Mouse (Mus musculus) hindbrain, embryonic 10.5 days (tissue): Measurements from ENCODE around the gene Olfr715. TPM values are rescaled to one million over a fixed set of nuclear protein-coding genes. Genes with fewer than 3 reads are reported as not detected.
"Not testable (repeated sequence)": the region's sequence is repeated elsewhere in the genome, so short reads cannot be mapped to it uniquely, and the experiment has no call there.

Experiments
- DNase-seq: peaks from one replicate; pipeline ENCODE4 v3.0.0-alpha.2; 2017; ENCODE audit warnings: low spot score
- H3K27ac ChIP-seq: fragments of 300-500 bp; sonication (generic); 2 replicates; pipeline ENCODE4 v1.5.1; 2016; ENCODE audit warnings: mild to moderate bottlenecking, moderate library complexity
- H3K27me3 ChIP-seq: fragments of 300-500 bp; sonication (generic); 2 replicates; pipeline ENCODE4 v1.6.1; 2016; ENCODE audit warnings: mild to moderate bottlenecking; ENCODE audit not compliant: poor library complexity, insufficient read depth, severe bottlenecking
- H3K36me3 ChIP-seq: fragments of 300-500 bp; sonication (generic); 2 replicates; pipeline ENCODE4 v1.6.1; 2016; ENCODE audit warnings: mild to moderate bottlenecking, moderate library complexity
- H3K4me1 ChIP-seq: fragments of 300-500 bp; sonication (generic); replicated peaks from 2 replicates; pipeline ENCODE4 v1.6.1; 2016; ENCODE audit warnings: mild to moderate bottlenecking
- H3K4me3 ChIP-seq: fragments of 300-500 bp; sonication (generic); 2 replicates; pipeline ENCODE4 v1.5.1; 2016; ENCODE audit warnings: mild to moderate bottlenecking, moderate library complexity
- H3K9me3 ChIP-seq: fragments of 300-500 bp; sonication (generic); 2 replicates; pipeline ENCODE4 v1.6.1; 2016; ENCODE audit warnings: mild to moderate bottlenecking, moderate library complexity
- WGBS: fragments of 180-500 bp; shearing (Covaris S2); methylation state at CpG from one replicate; pipeline ENCODE4 v1.1.7; 2016; 5-methylcytosine and 5-hydroxymethylcytosine counted together
- polyA plus RNA-seq: library from polyadenylated mRNA; unstranded; fragments of >200 nt; fragmentation: Nextera tagmentation; extraction: Ambion mirVana; gene quantifications from 2 replicates; pipeline ENCODE4 v1.2.1, GENCODE M21; 2016

Olfr715 gene
- not detected in 2 replicates for polyA plus RNA-seq

DNA sequence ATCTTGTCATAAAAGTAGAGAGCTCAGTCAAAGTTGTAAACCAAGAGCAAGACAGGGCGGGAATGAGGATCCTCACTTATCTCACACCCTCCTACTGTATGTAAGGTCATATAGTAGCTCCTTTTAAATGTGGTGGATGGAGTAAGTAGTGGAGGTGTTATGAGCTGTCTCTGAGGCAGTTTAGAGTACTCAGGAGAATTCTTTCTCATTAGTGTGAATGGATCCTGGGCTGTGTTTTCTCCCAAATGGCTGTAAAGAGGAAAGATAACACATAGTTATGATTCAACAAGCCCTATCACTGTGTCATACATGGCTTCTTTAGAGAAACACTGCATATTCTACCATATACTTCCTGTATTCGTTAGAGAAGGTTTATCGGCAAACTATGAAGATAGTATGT, at the start of gene Olfr715:
Gene Olfr715 (minus strand): TSS at position 101 of the 400 bp plus-strand sequence.
- H3K36me3 ChIP-seq, H3K4me1 ChIP-seq, H3K4me3 ChIP-seq, H3K9me3 ChIP-seq, H3K27me3 ChIP-seq, H3K27ac ChIP-seq, DNase-seq: not testable (repeated sequence)
- WGBS: 90% methylated on average over 3 of the region's 3 CpGs

DNA sequence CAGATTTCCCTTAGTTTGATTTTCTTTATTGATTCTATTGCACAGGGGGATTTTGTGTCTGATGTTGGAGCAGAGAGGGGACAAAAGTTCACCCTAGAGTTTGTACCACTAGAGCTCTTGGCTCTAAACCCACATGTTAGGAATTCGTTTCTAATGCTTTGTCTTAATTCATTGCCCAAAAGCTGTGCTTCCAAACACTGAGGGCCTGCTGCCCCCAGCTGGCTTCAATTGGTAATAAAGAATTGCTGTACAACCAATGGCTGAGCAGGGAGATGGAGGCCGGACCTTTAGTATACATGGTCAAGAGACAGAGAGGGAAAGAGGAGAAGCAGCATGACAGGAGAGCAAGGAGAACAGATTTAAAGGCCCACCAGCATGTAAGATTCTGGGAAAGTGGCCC, 49.5 kb upstream of the Olfr715 start:
- Histone ChIP-seq H3K9me3 (no peaks in the 10 kb centered on the region), H3K36me3 (no peaks in the 10 kb centered on the region), H3K4me1 (no peaks in the 10 kb centered on the region), H3K27me3 (no peaks in the 10 kb centered on the region), H3K4me3 (no peak overlapping the region), H3K27ac (no peak overlapping the region)
- WGBS: 61% methylated on average over 2 of the region's 2 CpGs
- no peak for DNase-seq

- WGBS: 82% methylated on average over 10 of the region's 10 CpGs
- H3K9me3 ChIP-seq: no peaks in the 10 kb centered on the region
- no peak within 1 kb of the TSS for H3K27ac ChIP-seq
- H3K4me3 ChIP-seq: no peak within 1 kb of the TSS
- no peaks in the 10 kb centered on the region for H3K4me1 ChIP-seq
- H3K27me3 ChIP-seq: no peaks in the 10 kb centered on the region
- DNase-seq: no peak
- no peaks in the 10 kb centered on the region for H3K36me3 ChIP-seq
These were observed 35.8 kb upstream of the Olfr715 start, which contains the start of gene Nlrp14 for GRCm38 (mm10) chr7:107166690-107167089. Gene Nlrp14, plus strand, starts transcription at chr7:107166990.

GRCm38 (mm10) chr7:107138027-107138426, 7.1 kb upstream of the Olfr715 start, which contains the start of gene Olfr716:
Gene Olfr716, plus strand, starts transcription at chr7:107138327.
- not testable (repeated sequence) for H3K27me3 ChIP-seq, H3K9me3 ChIP-seq, H3K4me1 ChIP-seq, DNase-seq, H3K4me3 ChIP-seq, H3K36me3 ChIP-seq, H3K27ac ChIP-seq
- 76% methylated on average over 2 of the region's 2 CpGs for WGBS

- not testable (repeated sequence) for H3K4me1 ChIP-seq
- 87% methylated on average over 2 of the region's 2 CpGs for WGBS
These were observed 20.6 kb downstream of the Olfr715 start, which contains the start of gene Olfr715b for GRCm38 (mm10) chr7:107110269-107110668. Gene Olfr715b, minus strand, starts transcription at chr7:107110369.

DNA sequence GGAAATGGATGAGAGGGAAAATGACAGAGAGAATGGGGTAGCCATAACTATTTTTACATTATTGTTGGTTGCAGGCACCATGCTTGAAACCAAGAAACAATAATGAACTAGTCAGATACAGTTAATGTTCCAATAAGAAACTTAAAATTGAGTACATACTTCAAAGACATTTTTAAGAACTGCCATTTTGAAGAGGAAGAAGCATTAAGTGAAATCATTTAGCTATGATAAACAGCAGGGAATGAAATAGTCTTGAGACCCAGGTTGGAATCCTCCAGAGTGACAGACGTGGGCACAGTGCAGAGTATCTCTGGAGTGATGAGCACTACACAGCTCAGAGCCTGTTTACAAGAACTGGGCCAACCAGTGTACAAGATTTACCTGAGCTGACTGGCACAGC, 38.0 kb downstream of the Olfr715 start, which contains the start of gene Olfr17:
Gene Olfr17 (plus strand): TSS at position 301 of the 400 bp plus-strand sequence.
- Histone ChIP-seq H3K4me1 (no peaks in the 10 kb centered on the region), H3K27me3 (no peaks in the 10 kb centered on the region), H3K27ac (no peak within 1 kb of the TSS), H3K36me3 (no peaks in the 10 kb centered on the region), H3K4me3 (no peak within 1 kb of the TSS), H3K9me3 (no peaks in the 10 kb centered on the region)
- WGBS: 71% methylated on average over 1 of the region's 1 CpGs
- DNase-seq: no peak

More at GRCm38 (mm10) chr7:107110269-107110668, 20.6 kb downstream of the Olfr715 start, which contains the start of gene Olfr715b:
- H3K36me3 ChIP-seq, DNase-seq, H3K27me3 ChIP-seq, H3K9me3 ChIP-seq, H3K4me3 ChIP-seq, H3K27ac ChIP-seq: not testable (repeated sequence)

Other genes with a start within 250 kb of the Olfr715 start
- gene Olfr706, start 242.9 kb downstream of the Olfr715 start, polyA plus RNA-seq: not detected in 2 replicates
- not detected in 2 replicates for gene Olfr707, start 229.8 kb downstream of the Olfr715 start, polyA plus RNA-seq
- gene Olfr1532-ps1, start 223.1 kb downstream of the Olfr715 start, polyA plus RNA-seq: not detected in 2 replicates
- not detected in 2 replicates for gene Olfr709-ps1, start 198.9 kb downstream of the Olfr715 start, polyA plus RNA-seq
- not detected in 2 replicates for gene Olfr710, start 182.8 kb downstream of the Olfr715 start, polyA plus RNA-seq
- gene Olfr6, start 167.1 kb downstream of the Olfr715 start, polyA plus RNA-seq: not detected in 2 replicates
- gene Olfr711, start 155.6 kb downstream of the Olfr715 start, polyA plus RNA-seq: not detected in 2 replicates
- gene Olfr2, start 125.0 kb downstream of the Olfr715 start, polyA plus RNA-seq: not detected in 2 replicates
- not detected in 2 replicates for gene Olfr713, start 99.9 kb downstream of the Olfr715 start, polyA plus RNA-seq
- not detected in 2 replicates for gene Olfr714, start 60.1 kb downstream of the Olfr715 start, polyA plus RNA-seq
- not detected in 2 replicates for gene Olfr17, start 37.9 kb downstream of the Olfr715 start, polyA plus RNA-seq
- not detected in 2 replicates for gene Olfr715b, start 20.7 kb downstream of the Olfr715 start, polyA plus RNA-seq
- not detected in 2 replicates for gene Olfr716, start 7.2 kb upstream of the Olfr715 start, polyA plus RNA-seq
- not detected in 2 replicates for gene Nlrp14, start 35.9 kb upstream of the Olfr715 start, polyA plus RNA-seq
- gene Rbmxl2, start 78.4 kb upstream of the Olfr715 start, polyA plus RNA-seq: not detected in 2 replicates
- 3.6 and 3.7 TPM in 2 replicates for gene Syt9, start 239.6 kb upstream of the Olfr715 start, polyA plus RNA-seq